In genomic region chr5:17753471-17754005, GRCm38 (mm10) we compare ENCODE assay signal across 18 mouse cellular contexts.
DNase-seq lines count a peak whose midpoint lies in the region; ATAC-seq and TF ChIP-seq lines count a peak whose summit lies in the region.
"Had no signal": no experiment of that assay in that cellular context is flagged by ENCODE, and none has a peak within 500 bp of the region (broad histone marks: within the 10 kb centered on the region; RNA-seq: fewer than 3 reads in every experiment).

No protein-coding gene starts in this region.

- 77% methylated on average over 7 of the region's 7 CpGs for WGBS in heart, embryonic 12.5 days
- WGBS in intestine, postnatal 0 days, result 81% methylated on average over 7 of the region's 7 CpGs

- H3K9ac ChIP-seq in heart, embryonic 12.5 days, result no peak overlapping the region
- H3K9ac ChIP-seq in intestine, postnatal 0 days (ENCODE audit: low read depth, low read length), result no peak overlapping the region
- H3K9ac ChIP-seq: embryonic facial prominence, embryonic 12.5 days; heart, embryonic 13.5 days; hindbrain, embryonic 15.5 days had no signal

- no peaks in the 10 kb centered on the region for H3K36me3 ChIP-seq in heart, embryonic 12.5 days
- H3K36me3 ChIP-seq in intestine, postnatal 0 days (ENCODE audit: control insufficient read depth, insufficient read depth), result no peaks in the 10 kb centered on the region
- H3K36me3 ChIP-seq: embryonic facial prominence, embryonic 12.5 days; heart, embryonic 13.5 days; hindbrain, embryonic 15.5 days had no signal

- TF ChIP-seq CTCF in intestine, postnatal 0 days (IDR thresholded peaks at IDR 0.05; ENCODE audit: low read depth), result no peak

- no peaks in the 10 kb centered on the region for H3K27me3 ChIP-seq in heart, embryonic 12.5 days (replicated peaks)
- no peaks in the 10 kb centered on the region for H3K27me3 ChIP-seq in intestine, postnatal 0 days (replicated peaks; ENCODE audit: control insufficient read depth, insufficient read depth, low read length)
- H3K27me3 ChIP-seq: embryonic facial prominence, embryonic 12.5 days; heart, embryonic 13.5 days; hindbrain, embryonic 15.5 days had no signal

- no peaks in the 10 kb centered on the region for H3K4me1 ChIP-seq in heart, embryonic 12.5 days (replicated peaks)
- no peaks in the 10 kb centered on the region for H3K4me1 ChIP-seq in intestine, postnatal 0 days (replicated peaks; ENCODE audit: control insufficient read depth, insufficient read depth, low read length)
- H3K4me1 ChIP-seq: embryonic facial prominence, embryonic 12.5 days; heart, embryonic 13.5 days; hindbrain, embryonic 15.5 days had no signal

- DNase-seq in heart, adult 18-20 months, result peak; percentile 14 to 19
- peak; percentile 46 for DNase-seq in fibroblast of lung, adult 2 months (ENCODE audit: low read depth)
- peak; percentile 37 for DNase-seq in gastrocnemius, postnatal 25 days
- no peak for DNase-seq in kidney, adult 18-20 months
- DNase-seq in cerebellum, postnatal 36 days, result no peak
- DNase-seq: adrenal gland, adult 8-10 months; adrenal gland, postnatal 36 days; cerebellum, adult 2 months; cerebellum, postnatal 10 days; embryo, embryonic 11 days; heart, postnatal 36 days had no signal

- H3K9me3 ChIP-seq in heart, embryonic 12.5 days (replicated peaks), result no peaks in the 10 kb centered on the region
- H3K9me3 ChIP-seq in intestine, postnatal 0 days (ENCODE audit: control insufficient read depth), result no peaks in the 10 kb centered on the region
- H3K9me3 ChIP-seq: embryonic facial prominence, embryonic 12.5 days; heart, embryonic 13.5 days; hindbrain, embryonic 15.5 days had no signal

- H3K27ac ChIP-seq in heart, embryonic 12.5 days (ENCODE audit: poor library complexity, severe bottlenecking), result no peak overlapping the region
- H3K27ac ChIP-seq in intestine, postnatal 0 days (ENCODE audit: low read depth, low read length), result no peak overlapping the region
- H3K27ac ChIP-seq: embryonic facial prominence, embryonic 12.5 days; heart, embryonic 13.5 days; hindbrain, embryonic 15.5 days had no signal

- no peak for ATAC-seq in heart, embryonic 12.5 days (ENCODE audit: insufficient number of reproducible peaks, low FRiP score)
- ATAC-seq in intestine, postnatal 0 days, result no peak
- ATAC-seq: forebrain, embryonic 14.5 days; intestine, embryonic 16.5 days had no signal

- no peak overlapping the region for H3K4me3 ChIP-seq in heart, embryonic 12.5 days
- H3K4me3 ChIP-seq in intestine, postnatal 0 days (ENCODE audit: low read depth, low read length), result no peak overlapping the region
- H3K4me3 ChIP-seq: embryonic facial prominence, embryonic 12.5 days; heart, embryonic 13.5 days; hindbrain, embryonic 15.5 days had no signal

- no peak overlapping the region for H3K4me2 ChIP-seq in heart, embryonic 12.5 days
- no peak overlapping the region for H3K4me2 ChIP-seq in intestine, postnatal 0 days (replicated peaks; ENCODE audit: low read depth)
- H3K4me2 ChIP-seq: embryonic facial prominence, embryonic 12.5 days; heart, embryonic 13.5 days; hindbrain, embryonic 15.5 days had no signal

Comparison
In these comparisons a context has a peak if more than half of its experiments do, and no peak if none do; other contexts are left out.
1. DNase-seq: peak in heart, adult 18-20 months (2 of 2), fibroblast of lung, adult 2 months (single experiment) and gastrocnemius, postnatal 25 days (single experiment); none in kidney, adult 18-20 months (single experiment) and cerebellum, postnatal 36 days (0 of 2).